Mouse (Mus musculus) c-Kit-positive CD71-negative TER-119-negative erythroid progenitor cells, embryonic 14.5 days (primary cell): ENCODE measurements around the gene Supt4a.

Source experiments
- DNase-seq: peaks from one replicate; pipeline ENCODE4 v3.0.0-alpha.2; 2013; ENCODE audit warnings: low read depth

Supt4a gene

GRCm38 (mm10) chr11:87725964-87726562, 11.3 kb upstream of the Supt4a start:
- peak; percentile 62 for DNase-seq

- no peak for DNase-seq
Observed at GRCm38 (mm10) chr11:87727021-87727420, 10.3 kb upstream of the Supt4a start.

DNA sequence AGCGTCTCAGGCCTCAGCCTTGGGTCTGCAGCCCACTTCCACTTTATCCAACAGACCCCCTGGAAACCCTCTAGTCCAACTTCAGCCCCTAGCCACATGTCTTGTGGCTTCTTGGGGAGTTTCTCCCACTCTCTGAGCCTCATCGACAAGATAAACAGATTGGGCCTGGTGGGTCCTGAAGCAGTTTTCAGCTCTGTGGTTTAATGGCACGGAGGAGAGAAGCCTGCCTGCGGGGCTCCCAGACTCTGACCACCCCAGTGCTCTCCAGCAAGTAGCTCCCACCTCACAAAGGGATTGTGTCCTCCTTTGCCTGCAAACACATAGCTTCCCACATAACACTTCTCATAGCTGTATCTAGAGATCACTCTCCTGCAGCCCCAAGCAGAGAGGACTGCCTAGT, 9.9 kb upstream of the Supt4a start:
- DNase-seq: no peak

GRCm38 (mm10) chr11:87728850-87729592, 8.3 kb upstream of the Supt4a start:
- no peak for DNase-seq

GRCm38 (mm10) chr11:87729593-87730185, 7.7 kb upstream of the Supt4a start:
- DNase-seq: no peak

GRCm38 (mm10) chr11:87730652-87731310, 6.6 kb upstream of the Supt4a start:
- no peak for DNase-seq

DNA sequence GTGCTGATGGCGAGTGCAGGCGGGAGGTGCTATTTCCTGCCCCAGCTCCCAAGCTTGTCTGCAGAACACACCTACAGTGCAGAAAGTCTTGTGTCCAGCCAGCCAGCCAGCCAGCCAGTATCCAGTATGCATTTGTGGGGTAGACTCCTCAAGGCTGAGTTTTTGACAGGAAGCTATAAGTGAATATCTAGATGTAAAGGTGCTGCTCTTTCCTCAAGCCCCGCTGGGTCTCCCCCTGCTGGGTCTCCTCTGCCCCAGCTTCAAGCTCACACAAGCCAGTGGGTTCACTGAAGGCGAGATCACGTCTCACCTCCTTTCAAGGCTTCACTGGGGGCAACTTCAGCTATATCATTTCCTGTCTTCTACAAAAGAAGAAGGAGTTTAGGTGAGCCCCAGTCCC, 3.0 kb upstream of the Supt4a start:
- no peak for DNase-seq

GRCm38 (mm10) chr11:87735691-87736090, 1.7 kb upstream of the Supt4a start:
- DNase-seq: no peak

DNA sequence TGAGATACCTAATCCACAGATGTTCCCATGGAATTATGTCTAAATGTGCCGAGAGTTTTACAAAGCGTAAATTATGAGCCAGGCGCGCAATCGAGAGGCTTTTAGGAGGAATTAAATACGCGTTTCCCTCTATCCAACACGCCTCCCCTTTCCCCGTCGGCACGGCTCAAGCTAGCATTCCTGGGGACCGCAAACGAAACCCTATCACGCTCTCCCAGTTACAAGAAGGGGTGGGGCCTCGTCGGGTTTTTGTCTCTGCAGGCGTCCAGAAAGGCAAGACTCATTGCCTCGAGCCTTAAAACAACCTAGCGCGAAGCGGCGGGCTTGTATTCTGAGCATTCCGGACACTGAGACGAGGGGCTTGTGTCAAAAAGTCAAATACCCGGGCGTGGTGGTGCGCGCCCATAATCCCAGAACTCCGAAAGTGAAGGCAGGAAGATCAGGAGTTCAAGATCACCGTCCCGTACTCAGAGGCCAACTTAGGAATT, 661 bp upstream of the Supt4a start:
- DNase-seq: no peak

DNA sequence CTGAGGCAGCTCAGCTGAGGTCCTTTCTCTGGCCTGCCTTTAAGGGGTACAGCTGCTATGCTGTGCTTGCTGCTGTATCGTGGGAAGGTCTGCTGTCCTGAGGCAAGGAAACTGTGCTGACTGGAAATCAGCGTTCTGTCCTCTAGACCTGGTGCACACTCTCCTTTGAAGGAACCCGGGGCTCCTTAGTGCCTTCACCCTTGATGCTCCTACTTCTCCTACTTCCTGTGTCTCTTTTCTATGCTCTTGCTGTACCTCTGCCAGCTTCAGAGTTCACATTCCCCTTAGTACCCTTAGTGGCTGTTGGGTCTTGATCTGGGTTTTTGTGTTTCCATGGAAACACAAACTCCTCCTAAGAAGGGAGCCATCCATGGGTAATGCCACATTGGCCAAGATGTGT, 6.3 kb downstream of the Supt4a start:
- no peak for DNase-seq

GRCm38 (mm10) chr11:87744964-87745363, 7.6 kb downstream of the Supt4a start:
- no peak for DNase-seq

DNA sequence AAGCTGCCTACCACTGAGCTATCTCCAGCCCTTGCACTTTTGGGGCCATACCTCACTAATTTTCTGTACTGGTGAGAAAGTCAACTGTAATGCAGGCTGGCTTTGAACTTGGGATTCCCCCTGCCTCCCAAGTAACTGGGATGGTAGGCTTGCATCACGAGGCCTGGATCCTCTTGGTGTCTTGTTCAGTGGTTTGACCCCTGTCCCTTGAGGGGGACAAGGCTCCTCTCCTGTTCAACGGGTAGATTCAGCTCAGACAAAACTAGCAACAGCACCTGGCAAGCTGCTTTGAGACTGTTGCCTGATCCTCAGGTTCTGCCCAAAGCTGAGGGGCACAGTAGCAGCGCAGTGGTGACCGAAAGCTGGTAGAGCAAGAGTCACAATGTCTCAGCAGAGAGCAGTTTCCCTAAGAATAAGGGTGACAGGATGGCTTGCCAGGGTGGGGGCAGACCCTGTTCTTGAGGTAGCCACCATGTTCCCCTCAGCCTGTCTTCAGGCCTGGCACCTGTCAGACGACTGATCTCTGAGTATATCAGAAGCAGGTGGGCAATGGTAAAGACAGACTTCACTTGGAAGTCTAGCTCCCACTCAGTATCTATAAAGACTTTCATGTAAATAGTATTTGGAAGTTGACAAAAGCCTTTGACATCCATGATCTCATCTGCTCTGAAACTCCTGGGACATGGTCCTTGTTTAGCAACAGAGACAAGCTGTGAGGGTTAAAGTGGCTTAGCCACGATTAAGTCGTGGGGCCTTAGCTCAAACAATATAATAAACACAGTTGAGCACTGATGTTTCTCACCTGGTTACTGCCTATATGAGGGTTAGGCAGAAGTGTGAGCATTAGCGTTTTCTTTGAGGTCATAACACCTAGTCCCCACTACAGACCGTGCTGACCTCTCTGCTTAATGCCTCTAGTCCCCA, 8.5 kb downstream of the Supt4a start:
- DNase-seq: no peak

DNA sequence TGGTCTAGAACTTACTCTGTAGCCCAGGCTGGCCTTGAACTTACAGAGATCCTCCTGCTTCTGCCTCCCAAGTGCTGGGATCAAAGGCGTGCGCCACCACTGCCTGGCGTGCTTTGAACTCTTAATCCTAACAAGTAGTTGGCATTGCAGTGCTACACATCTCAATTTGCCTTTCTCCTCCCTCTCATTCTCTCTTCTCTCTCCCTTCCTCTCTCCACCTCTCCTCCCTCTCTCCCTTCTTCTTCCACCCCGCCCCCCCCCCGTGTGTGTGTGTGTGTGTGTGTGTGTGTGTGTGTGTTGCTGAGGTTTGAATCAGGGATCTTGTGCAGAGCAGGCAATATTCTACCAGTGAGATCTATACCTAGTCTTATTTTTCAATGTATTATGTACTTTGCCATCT, 10.0 kb downstream of the Supt4a start:
- DNase-seq: no peak

DNA sequence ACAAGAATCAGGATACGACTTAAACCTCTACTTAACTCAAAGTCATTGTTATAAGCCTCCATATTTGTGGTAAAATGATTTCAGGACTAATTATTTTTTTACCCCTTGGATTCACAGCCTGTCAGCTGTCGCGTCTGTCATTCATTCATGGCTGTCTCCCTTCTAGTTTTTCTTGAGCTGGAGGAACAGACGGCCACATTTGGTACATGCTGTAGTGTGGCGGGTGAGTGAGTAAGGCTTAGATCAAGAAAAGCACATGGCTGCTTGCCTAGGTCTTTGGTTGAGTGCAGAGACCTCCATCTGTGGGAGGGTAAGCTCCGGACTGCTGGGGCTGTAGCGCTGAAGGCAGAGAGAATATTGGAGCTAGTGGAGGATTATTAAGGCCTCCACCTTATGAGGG, 10.4 kb downstream of the Supt4a start:
- DNase-seq: no peak

DNA sequence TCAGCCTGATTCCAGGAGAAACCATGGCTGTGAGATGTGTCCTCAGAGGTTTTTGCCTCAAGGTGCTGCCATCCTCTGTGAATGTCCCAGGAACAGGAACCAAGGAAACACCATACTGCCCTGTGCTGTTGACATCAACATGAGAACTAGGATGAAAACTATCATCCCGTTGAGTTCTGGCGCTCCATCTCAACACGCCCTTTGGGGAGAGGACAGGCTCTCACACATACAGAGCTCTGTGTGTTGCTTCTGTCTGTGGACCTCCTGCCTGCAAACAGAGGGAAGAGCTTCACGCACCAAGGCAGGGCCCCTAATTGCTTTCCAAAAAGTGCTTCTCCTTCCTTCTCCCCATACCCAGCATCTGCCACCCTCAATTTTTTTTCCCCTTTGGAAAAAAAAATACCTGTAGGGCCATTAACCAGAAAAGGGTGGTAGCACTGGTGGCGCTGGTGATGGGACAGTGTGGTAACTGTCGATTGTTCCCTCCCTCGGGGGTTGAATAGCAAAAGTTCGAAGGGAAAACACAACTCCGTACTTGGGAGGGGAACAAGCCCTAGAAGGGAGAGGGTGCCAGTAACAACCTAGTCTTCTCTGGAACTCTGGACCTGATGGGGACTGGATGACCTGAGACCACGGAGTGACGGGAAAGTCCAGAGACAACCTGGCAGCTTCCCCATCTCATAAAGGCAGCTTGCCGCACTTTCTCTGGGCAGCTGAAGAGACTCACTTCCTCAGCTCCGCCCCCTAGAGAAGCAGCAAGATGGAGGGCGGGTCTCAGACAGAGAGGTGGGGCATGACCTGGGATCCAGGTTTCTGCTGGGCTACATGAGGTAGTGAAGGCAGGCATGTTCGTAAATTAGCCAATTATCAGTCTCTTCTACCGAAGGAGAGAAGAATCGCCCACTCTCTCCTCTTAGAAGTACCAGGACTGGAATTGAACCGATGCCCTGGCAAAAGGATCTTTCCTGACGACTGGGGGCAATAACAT, 11.1 kb downstream of the Supt4a start:
- DNase-seq: peak; percentile 79

GRCm38 (mm10) chr11:87749192-87750042, 12.1 kb downstream of the Supt4a start:
- peak; percentile 97 for DNase-seq

- no peak for DNase-seq
Observed at GRCm38 (mm10) chr11:87750043-87750421, 12.7 kb downstream of the Supt4a start.

GRCm38 (mm10) chr11:87750521-87750920, 13.2 kb downstream of the Supt4a start:
- no peak for DNase-seq

DNA sequence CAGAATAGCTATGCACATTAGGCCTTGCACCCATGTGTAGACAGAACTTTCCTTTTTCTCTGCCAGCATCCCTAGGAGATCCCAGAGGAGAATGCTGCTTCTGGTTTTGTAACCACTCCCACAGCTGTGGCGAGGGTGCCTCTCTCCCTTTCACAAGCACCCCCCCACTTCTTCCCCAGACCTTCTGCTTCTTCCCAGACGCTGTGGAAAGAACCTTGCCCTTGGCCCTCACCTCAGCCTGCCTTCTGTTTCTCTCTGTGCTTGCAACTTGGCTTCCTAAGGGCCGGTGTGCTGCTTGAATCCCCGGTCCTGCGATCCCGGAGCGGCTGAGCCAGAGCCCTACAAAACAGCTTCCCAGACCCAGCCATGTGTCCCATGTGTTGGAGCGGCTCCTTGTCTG, 13.7 kb downstream of the Supt4a start:
- DNase-seq: no peak
